Mouse (Mus musculus): ENCODE measurements at regions not wholly inside any gene's neighbourhood (a gene's known extent, or its start where the extent isn't known, plus 50 kb on each side); places are given as distances from the start of the nearest gene placed in this dataset.
"Not testable (repeated sequence)": the region's sequence is repeated elsewhere in the genome, so short reads cannot be mapped to it uniquely, and the experiment has no call there.

DNA sequence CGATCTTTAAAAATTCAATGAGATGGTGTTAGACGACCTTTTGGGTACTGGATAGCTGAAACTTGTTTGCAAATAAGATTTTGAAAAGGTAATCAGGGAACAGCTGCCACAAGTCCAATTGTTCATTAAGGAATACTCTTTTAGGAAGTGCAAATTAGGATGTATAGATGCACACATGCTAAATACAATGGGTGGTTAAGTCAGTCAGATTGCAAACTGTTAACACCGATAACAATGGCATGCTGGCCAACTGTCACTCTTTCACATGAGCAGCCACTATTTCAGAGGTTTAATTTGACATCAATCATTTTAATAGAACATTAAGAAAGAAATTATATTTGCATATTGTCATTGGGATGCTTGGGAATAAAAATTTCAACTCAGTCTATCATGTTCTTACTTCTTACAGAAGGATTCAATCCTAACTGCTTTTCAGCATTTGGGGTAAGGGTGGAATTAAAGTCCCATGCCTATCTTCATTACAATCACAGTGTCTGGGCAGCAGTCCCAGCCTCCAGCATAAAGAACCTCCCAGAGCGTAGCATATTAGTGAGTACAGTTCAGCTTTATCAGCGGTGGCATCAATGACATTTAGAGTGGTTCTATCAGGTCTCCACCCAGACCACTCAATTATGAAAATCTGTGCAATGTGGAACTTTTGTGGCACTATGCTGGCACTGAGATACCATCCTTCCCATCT, 385.8 kb upstream of the Slc39a10 start:
- TF ChIP-seq EP300 (optimal IDR thresholded peaks at IDR 0.05) (no peak), CTCF (IDR thresholded peaks at IDR 0.05; ENCODE audit: low read depth) (no peak)
- no peaks in the 10 kb centered on the region for H3K4me1 ChIP-seq (replicated peaks; ENCODE audit: control insufficient read depth, insufficient read depth)
- H3K27ac ChIP-seq (replicated peaks): no peak overlapping the region
- no peak overlapping the region for H3K4me2 ChIP-seq (replicated peaks; ENCODE audit: low read depth)
- H3K36me3 ChIP-seq (ENCODE audit: control insufficient read depth, insufficient read depth, low read length): no peaks in the 10 kb centered on the region
- H3K27me3 ChIP-seq (ENCODE audit: control insufficient read depth, insufficient read depth, low read length): no peaks in the 10 kb centered on the region
- H3K9ac ChIP-seq (ENCODE audit: low read length): no peak overlapping the region
- no peak overlapping the region for H3K4me3 ChIP-seq (ENCODE audit: low read depth, low read length)
- ATAC-seq (ENCODE audit: low FRiP score, low TSS enrichment) (no peak), DNase-seq (ENCODE audit: low spot score) (no peak)
- 68% methylated on average over 5 of the region's 5 CpGs for WGBS
- H3K9me3 ChIP-seq (ENCODE audit: control insufficient read depth, low read length): no peaks in the 10 kb centered on the region

DNA sequence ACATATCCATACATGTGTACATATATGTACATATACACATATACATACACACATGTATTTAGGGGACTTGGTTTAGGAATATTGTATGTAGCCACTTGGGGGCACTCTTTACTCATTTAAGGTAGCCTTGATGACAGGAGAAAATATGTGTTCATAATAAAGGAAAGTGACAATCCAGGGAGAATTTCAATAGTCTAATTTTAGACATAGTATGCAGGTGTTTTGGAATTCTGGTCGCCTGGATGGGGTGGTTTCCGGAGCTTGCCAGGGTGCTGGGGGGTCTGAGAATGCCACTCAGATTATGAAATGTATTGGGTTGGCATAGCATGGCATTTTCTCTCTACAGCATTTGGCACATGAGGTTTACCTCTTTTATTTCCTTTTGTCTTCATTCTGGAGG, 385.2 kb upstream of the Slc39a10 start:
- no peaks in the 10 kb centered on the region for H3K27me3 ChIP-seq (ENCODE audit: control insufficient read depth, insufficient read depth, low read length)
- no peak overlapping the region for H3K27ac ChIP-seq (replicated peaks)
- H3K9me3 ChIP-seq (ENCODE audit: control insufficient read depth, low read length): no peaks in the 10 kb centered on the region
- no peak overlapping the region for H3K9ac ChIP-seq (ENCODE audit: low read length)
- 15% methylated on average over 2 of the region's 2 CpGs for WGBS
- TF ChIP-seq CTCF (IDR thresholded peaks at IDR 0.05; ENCODE audit: low read depth) (peak; percentile 73), EP300 (optimal IDR thresholded peaks at IDR 0.05) (no peak)
- no peak for DNase-seq (ENCODE audit: low spot score)
- no peaks in the 10 kb centered on the region for H3K4me1 ChIP-seq (replicated peaks; ENCODE audit: control insufficient read depth, insufficient read depth)
- no peak overlapping the region for H3K4me3 ChIP-seq (ENCODE audit: low read depth, low read length)
- no peaks in the 10 kb centered on the region for H3K36me3 ChIP-seq (ENCODE audit: control insufficient read depth, insufficient read depth, low read length)
- H3K4me2 ChIP-seq (replicated peaks; ENCODE audit: low read depth): no peak overlapping the region
- ATAC-seq (ENCODE audit: low FRiP score, low TSS enrichment): no peak

DNA sequence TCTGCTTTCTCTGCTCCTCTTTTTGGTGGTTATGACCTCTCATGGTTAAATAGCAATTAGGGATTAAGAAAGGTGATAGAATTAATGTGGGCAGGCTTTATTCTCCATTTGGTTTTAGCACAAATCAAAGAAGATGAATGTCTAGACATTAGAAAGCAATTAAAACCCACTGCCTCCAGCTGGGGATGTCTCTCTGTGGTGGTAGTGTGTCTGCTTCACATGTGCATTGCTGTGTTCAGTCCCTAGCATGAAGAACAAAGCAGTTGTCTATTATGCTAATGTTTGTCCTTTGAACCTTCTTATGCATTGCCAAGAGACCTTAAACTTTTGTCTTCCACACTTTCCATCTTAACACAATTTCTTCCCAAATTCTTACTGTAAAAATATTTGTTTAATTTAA, 379.5 kb upstream of the Slc39a10 start:
- ATAC-seq (ENCODE audit: low FRiP score, low TSS enrichment) (no peak), DNase-seq (ENCODE audit: low spot score) (no peak)
- Histone ChIP-seq H3K4me1 (replicated peaks; ENCODE audit: control insufficient read depth, insufficient read depth) (no peaks in the 10 kb centered on the region), H3K9ac (ENCODE audit: low read length) (no peak overlapping the region), H3K9me3 (ENCODE audit: control insufficient read depth, low read length) (no peaks in the 10 kb centered on the region), H3K36me3 (ENCODE audit: control insufficient read depth, insufficient read depth, low read length) (no peaks in the 10 kb centered on the region), H3K27me3 (ENCODE audit: control insufficient read depth, insufficient read depth, low read length) (no peaks in the 10 kb centered on the region), H3K4me3 (ENCODE audit: low read depth, low read length) (no peak overlapping the region), H3K27ac (replicated peaks) (no peak overlapping the region), H3K4me2 (replicated peaks; ENCODE audit: low read depth) (no peak overlapping the region)
- TF ChIP-seq CTCF (IDR thresholded peaks at IDR 0.05; ENCODE audit: low read depth) (no peak), EP300 (optimal IDR thresholded peaks at IDR 0.05) (no peak)

DNA sequence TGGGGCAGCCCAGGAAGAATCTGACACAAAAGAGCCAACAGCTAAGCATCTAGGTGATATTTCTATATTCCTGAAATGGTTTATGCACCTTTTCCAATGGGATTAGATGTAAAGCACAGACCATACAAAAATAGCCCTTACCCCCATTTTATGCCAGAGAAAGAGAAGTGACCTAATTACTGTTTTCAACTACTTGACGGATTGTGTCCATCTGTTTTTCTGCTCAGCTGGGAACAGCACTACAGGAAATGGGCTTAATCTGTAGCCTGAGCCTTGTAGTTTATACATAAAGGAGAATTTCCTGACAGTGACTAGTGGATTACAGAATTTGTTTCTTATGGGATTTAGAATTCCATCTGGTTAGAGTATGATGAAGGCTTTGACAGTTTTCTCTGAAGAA, 371.0 kb upstream of the Slc39a10 start:
- 34% methylated on average over 1 of the region's 1 CpGs for WGBS
- no peak for DNase-seq (ENCODE audit: low spot score)
- Histone ChIP-seq H3K4me2 (replicated peaks; ENCODE audit: low read depth) (no peak overlapping the region), H3K4me1 (replicated peaks; ENCODE audit: control insufficient read depth, insufficient read depth) (no peaks in the 10 kb centered on the region), H3K4me3 (ENCODE audit: low read depth, low read length) (no peak overlapping the region), H3K27ac (replicated peaks) (no peak overlapping the region), H3K9ac (ENCODE audit: low read length) (no peak overlapping the region), H3K36me3 (ENCODE audit: control insufficient read depth, insufficient read depth, low read length) (no peaks in the 10 kb centered on the region), H3K27me3 (ENCODE audit: control insufficient read depth, insufficient read depth, low read length) (no peaks in the 10 kb centered on the region), H3K9me3 (ENCODE audit: control insufficient read depth, low read length) (no peaks in the 10 kb centered on the region)
- ATAC-seq (ENCODE audit: low FRiP score, low TSS enrichment): no peak
- TF ChIP-seq CTCF (IDR thresholded peaks at IDR 0.05; ENCODE audit: low read depth) (no peak), EP300 (optimal IDR thresholded peaks at IDR 0.05) (no peak)

DNA sequence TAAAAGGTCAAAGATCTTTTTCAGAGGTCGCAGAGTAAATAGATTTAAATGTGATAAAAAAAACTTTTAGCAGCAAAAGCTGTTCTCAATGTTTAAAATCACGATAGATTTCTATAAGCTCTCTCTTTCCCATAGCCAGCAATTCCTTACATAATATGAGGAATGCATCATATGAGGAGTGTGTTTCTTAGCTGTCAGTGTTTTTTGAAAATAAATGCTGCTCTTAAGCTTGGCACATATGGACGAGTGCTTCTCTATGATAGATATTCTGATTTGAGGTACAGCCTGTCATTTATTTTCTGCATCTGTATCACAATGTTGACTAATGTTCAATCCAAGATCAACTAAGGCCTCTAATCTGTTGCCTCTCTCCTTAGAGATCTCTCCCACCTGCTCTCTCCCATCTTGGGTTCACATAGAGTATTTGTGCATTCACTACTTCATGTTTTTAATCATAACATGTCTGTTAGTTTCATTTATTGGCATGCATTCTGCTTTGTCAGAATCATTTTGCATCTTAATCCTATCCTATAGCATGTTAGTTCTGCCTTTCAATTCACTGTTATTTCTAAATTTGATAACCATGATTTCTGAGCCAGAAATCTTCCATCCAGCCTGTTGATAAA, 369.0 kb upstream of the Slc39a10 start:
- Histone ChIP-seq H3K36me3 (ENCODE audit: control insufficient read depth, insufficient read depth, low read length) (no peaks in the 10 kb centered on the region), H3K9me3 (ENCODE audit: control insufficient read depth, low read length) (no peaks in the 10 kb centered on the region), H3K4me2 (replicated peaks; ENCODE audit: low read depth) (no peak overlapping the region), H3K4me1 (replicated peaks; ENCODE audit: control insufficient read depth, insufficient read depth) (no peaks in the 10 kb centered on the region), H3K9ac (ENCODE audit: low read length) (no peak overlapping the region), H3K27ac (replicated peaks) (no peak overlapping the region), H3K4me3 (ENCODE audit: low read depth, low read length) (no peak overlapping the region), H3K27me3 (ENCODE audit: control insufficient read depth, insufficient read depth, low read length) (no peaks in the 10 kb centered on the region)
- ATAC-seq (ENCODE audit: low FRiP score, low TSS enrichment) (no peak), DNase-seq (ENCODE audit: low spot score) (no peak)
- 46% methylated on average over 3 of the region's 3 CpGs for WGBS
- no peak for TF ChIP-seq CTCF (IDR thresholded peaks at IDR 0.05; ENCODE audit: low read depth)
- TF ChIP-seq EP300 (optimal IDR thresholded peaks at IDR 0.05): no peak

DNA sequence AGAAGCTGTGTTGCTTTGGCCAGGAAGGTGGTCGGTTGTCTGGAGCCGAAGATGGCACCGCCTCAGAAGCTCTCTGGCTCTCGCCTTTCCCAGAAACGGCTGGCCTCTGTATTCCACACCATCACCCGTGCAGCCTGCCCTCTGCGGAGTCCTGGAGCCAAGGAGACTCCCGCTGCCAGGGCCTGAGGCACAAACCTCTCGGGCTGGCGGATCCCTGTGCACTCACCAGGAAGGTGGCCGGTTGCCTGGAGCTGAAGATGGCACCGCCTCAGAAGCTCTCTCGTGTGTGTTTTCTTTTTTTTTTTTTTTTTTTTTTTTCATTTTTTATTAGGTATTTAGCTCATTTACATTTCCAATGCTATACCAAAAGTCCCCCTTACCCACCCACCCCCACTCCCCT, 358.1 kb upstream of the Slc39a10 start:
- not testable (repeated sequence) for H3K4me1 ChIP-seq (replicated peaks; ENCODE audit: control insufficient read depth, insufficient read depth); H3K4me2 ChIP-seq (replicated peaks; ENCODE audit: low read depth); H3K9me3 ChIP-seq (ENCODE audit: control insufficient read depth, low read length); H3K9ac ChIP-seq (ENCODE audit: low read length); H3K4me3 ChIP-seq (ENCODE audit: low read depth, low read length); H3K27me3 ChIP-seq (ENCODE audit: control insufficient read depth, insufficient read depth, low read length); H3K27ac ChIP-seq (replicated peaks); H3K36me3 ChIP-seq (ENCODE audit: control insufficient read depth, insufficient read depth, low read length); ATAC-seq (ENCODE audit: low FRiP score, low TSS enrichment); DNase-seq (ENCODE audit: low spot score)
- 88% methylated on average over 13 of the region's 13 CpGs for WGBS
